Mouse (Mus musculus) heart, embryonic 13.5 days (tissue): ENCODE measurements around the gene Sh3pxd2a. TPM values are rescaled to one million over a fixed set of nuclear protein-coding genes. Genes with fewer than 3 reads are reported as not detected.

ENCODE experiments used
- ATAC-seq: fragments of 200-750 bp; cut with Nextera tagmentation; 2 replicates; pipeline ENCODE4 v1.8.0; 2017; ENCODE audit warnings: moderate TSS enrichment; ENCODE audit not compliant: insufficient number of reproducible peaks, low FRiP score, low TSS enrichment; ENCODE audit errors: extremely low read depth
- H3K27ac ChIP-seq: fragments of 300-500 bp; sonication (generic); replicated peaks from 2 replicates; pipeline ENCODE4 v1.5.1; 2015; ENCODE audit warnings: moderate library complexity, mild to moderate bottlenecking, inconsistent platforms
- H3K27me3 ChIP-seq: fragments of 300-500 bp; sonication (generic); replicated peaks from 2 replicates; pipeline ENCODE4 v1.6.1; 2015; ENCODE audit warnings: mild to moderate bottlenecking, inconsistent platforms
- H3K36me3 ChIP-seq: fragments of 300-500 bp; sonication (generic); 2 replicates; pipeline ENCODE4 v1.6.1; 2015; ENCODE audit warnings: mild to moderate bottlenecking, inconsistent platforms
- H3K4me1 ChIP-seq: fragments of 300-500 bp; sonication (generic); 2 replicates; pipeline ENCODE4 v1.6.1; 2015; ENCODE audit warnings: inconsistent platforms
- H3K4me2 ChIP-seq: fragments of 300-500 bp; sonication (generic); 2 replicates; pipeline ENCODE4 v1.6.1; 2015; ENCODE audit warnings: inconsistent platforms, mild to moderate bottlenecking, moderate library complexity
- H3K4me3 ChIP-seq: fragments of 300-500 bp; sonication (generic); 2 replicates; pipeline ENCODE4 v1.5.1; 2015; ENCODE audit warnings: moderate library complexity, mild to moderate bottlenecking, inconsistent platforms
- H3K9ac ChIP-seq: fragments of 300-500 bp; sonication (generic); 2 replicates; pipeline ENCODE4 v1.6.1; 2015; ENCODE audit warnings: inconsistent platforms, mild to moderate bottlenecking, moderate library complexity
- H3K9me3 ChIP-seq: fragments of 300-500 bp; sonication (generic); 2 replicates; pipeline ENCODE4 v1.6.1; 2016; ENCODE audit warnings: inconsistent platforms
- WGBS: fragments of 180-500 bp; shearing (Covaris S2); methylation state at CpG from one replicate; pipeline ENCODE4 v1.1.7; 2015; ENCODE audit warnings: mixed read lengths; 5-methylcytosine and 5-hydroxymethylcytosine counted together
- polyA plus RNA-seq: library from polyadenylated mRNA; unstranded; fragments of >200 nt; fragmentation: Nextera tagmentation; extraction: Ambion mirVana; gene quantifications from 2 replicates; pipeline ENCODE4 v1.2.1, GENCODE M21; 2015

The Sh3pxd2a gene
- polyA plus RNA-seq, 1 experiment from 2014 or later: 5.7 TPM

DNA sequence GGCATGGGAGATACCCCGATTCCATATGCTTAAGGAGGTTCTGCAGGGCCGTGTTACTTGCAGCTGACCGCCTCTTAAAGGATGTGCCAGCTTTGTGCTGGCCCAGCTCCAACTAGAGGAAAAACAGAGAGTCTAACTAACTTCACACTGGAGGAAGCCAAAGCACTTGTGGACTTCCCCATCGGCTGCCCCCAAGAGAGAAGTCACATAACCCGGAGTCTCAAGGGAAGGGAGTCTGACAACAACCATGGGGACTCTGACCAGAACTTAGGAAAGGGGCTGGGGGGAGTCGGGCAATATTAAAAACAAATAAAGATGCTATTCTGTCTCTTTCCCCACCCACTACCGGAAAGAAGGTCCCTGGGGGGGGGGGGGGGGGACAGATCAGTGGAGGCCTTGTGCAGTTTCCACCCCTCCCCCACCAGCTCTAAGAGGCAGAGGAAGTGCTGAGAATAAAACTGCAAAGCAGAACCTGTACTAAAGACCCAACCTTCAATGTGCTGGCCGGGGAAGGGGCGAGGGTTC, 17.3 kb downstream of the Sh3pxd2a start:
- H3K9ac ChIP-seq: peak overlapping the region; percentile 59; the same call in 1 of the 2 replicates

GRCm38 (mm10) chr19:47446130-47446529, 18.1 kb downstream of the Sh3pxd2a start:
- Histone ChIP-seq H3K4me3 (no peak overlapping the region), H3K36me3 (no peaks in the 10 kb centered on the region), H3K4me1 (peaks cover 100% of the 10 kb centered on the region), H3K9me3 (no peaks in the 10 kb centered on the region), H3K27ac (peak overlapping the region; percentile 91), H3K27me3 (no peaks in the 10 kb centered on the region), H3K9ac (peak overlapping the region; percentile 59; the same call in 1 of the 2 replicates), H3K4me2 (no peak overlapping the region)
- WGBS: 70% methylated on average over 9 of the region's 9 CpGs
- ATAC-seq: no peak

More for the DNA sequence above, 17.3 kb downstream of the Sh3pxd2a start:
- 40% methylated on average over 9 of the region's 9 CpGs for WGBS
- Histone ChIP-seq H3K9me3 (no peaks in the 10 kb centered on the region), H3K27me3 (no peaks in the 10 kb centered on the region), H3K36me3 (no peaks in the 10 kb centered on the region), H3K27ac (peak overlapping the region; percentile 91), H3K4me1 (peaks cover 100% of the 10 kb centered on the region), H3K4me3 (no peak overlapping the region), H3K4me2 (peak overlapping the region; percentile 19; the same call in 1 of the 2 replicates)
- no peak for ATAC-seq

GRCm38 (mm10) chr19:47445726-47446125, 18.5 kb downstream of the Sh3pxd2a start:
- Histone ChIP-seq H3K4me3 (no peak overlapping the region), H3K9me3 (no peaks in the 10 kb centered on the region), H3K27ac (peak overlapping the region; percentile 91), H3K4me2 (no peak overlapping the region), H3K4me1 (peaks cover 100% of the 10 kb centered on the region), H3K9ac (no peak overlapping the region), H3K36me3 (no peaks in the 10 kb centered on the region), H3K27me3 (no peaks in the 10 kb centered on the region)
- no peak for ATAC-seq
- 68% methylated on average over 6 of the region's 6 CpGs for WGBS

DNA sequence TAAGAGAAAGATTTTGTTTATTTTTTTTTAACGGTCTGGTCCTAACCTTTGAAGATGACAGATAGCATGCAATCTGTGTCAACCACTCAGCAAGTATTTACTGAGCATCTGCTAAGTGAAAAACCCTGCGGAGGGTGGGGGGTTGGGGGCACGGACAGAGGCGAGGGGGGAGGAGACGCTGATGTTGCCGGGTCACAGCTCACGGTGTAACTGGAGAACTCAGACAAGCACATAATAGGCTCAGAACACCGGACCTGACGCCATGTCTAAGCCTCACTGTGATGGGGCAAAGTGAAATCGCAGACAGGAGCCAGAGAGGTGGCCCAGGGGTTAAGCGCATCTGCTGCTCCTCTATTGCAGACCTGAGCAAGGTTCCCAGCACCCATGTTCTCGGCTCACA, 19.7 kb downstream of the Sh3pxd2a start:
- H3K4me1 ChIP-seq: peaks cover 100% of the 10 kb centered on the region
- H3K27me3 ChIP-seq: no peaks in the 10 kb centered on the region
- H3K4me2 ChIP-seq: no peak overlapping the region
- ATAC-seq: no peak
- no peak overlapping the region for H3K27ac ChIP-seq
- H3K9me3 ChIP-seq: no peaks in the 10 kb centered on the region
- 28% methylated on average over 12 of the region's 12 CpGs for WGBS
- no peaks in the 10 kb centered on the region; the same call in 1 of the 2 replicates for H3K36me3 ChIP-seq
- no peak overlapping the region for H3K4me3 ChIP-seq
- H3K9ac ChIP-seq: no peak overlapping the region

DNA sequence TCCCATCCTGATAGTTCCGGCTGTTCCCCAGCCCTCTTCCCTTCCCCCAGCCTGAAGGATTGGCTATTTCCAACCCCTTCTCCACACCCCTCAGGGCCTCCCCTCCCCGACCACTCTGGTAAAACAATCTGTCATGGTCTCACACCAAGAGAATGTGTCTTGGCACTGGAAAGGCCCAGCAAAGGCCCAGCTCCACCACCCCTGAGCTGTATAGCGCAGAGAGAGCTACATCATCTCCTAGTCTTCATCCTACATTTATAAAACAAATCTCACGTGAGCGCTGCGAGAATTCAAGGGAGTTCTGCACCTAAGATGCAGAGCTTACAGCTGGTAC, 21.9 kb downstream of the Sh3pxd2a start:
- ATAC-seq: no peak

DNA sequence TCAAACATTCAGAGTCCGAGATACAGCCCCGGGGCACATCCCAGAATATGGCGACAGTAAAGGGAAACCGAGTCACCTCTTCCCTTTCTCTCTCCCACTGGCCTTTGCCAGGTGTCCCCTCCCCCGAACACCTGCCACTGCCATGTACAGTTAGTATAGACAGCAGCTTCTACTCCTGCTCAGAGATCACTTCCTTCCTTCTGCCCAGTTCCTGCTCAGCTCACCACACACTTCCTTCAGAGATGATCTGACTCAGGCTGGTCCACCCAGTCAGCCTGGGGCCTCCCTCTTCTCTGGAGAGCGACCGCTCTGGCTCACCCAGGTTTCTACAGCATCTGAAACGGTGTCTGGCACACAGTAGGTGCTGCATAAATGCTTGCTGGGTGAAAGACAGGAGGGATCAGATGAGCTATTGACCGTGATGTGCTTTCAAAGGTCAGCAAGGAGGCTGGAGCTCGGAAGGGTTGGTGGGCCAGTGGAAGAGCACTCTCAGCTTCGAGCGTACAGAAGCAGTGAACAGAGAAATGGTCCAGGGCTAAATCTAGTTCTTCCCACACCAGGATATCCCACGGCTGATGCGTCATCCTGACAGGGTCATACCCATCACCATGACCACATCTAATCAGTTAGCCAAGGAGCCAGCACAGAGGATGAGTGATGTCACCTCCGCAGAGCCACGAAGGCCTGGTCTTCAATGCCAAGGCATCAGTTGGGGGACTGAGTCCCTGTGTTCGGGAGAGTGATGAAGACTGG, 22.5 kb downstream of the Sh3pxd2a start:
- no peaks in the 10 kb centered on the region for H3K9me3 ChIP-seq
- peaks cover 99% of the 10 kb centered on the region for H3K4me1 ChIP-seq
- H3K9ac ChIP-seq: no peak overlapping the region
- ATAC-seq: no peak
- H3K4me2 ChIP-seq: no peak overlapping the region
- no peaks in the 10 kb centered on the region for H3K27me3 ChIP-seq
- WGBS: 76% methylated on average over 17 of the region's 17 CpGs
- no peak overlapping the region for H3K27ac ChIP-seq
- H3K4me3 ChIP-seq: no peak overlapping the region
- no peaks in the 10 kb centered on the region; the same call in 1 of the 2 replicates for H3K36me3 ChIP-seq

More for the DNA sequence above, 21.9 kb downstream of the Sh3pxd2a start:
- Histone ChIP-seq H3K27me3 (no peaks in the 10 kb centered on the region), H3K27ac (no peak overlapping the region), H3K4me2 (no peak overlapping the region), H3K9ac (no peak overlapping the region), H3K9me3 (no peaks in the 10 kb centered on the region), H3K4me1 (peaks cover 100% of the 10 kb centered on the region), H3K36me3 (no peaks in the 10 kb centered on the region; the same call in 1 of the 2 replicates), H3K4me3 (no peak overlapping the region)
- 68% methylated on average over 6 of the region's 6 CpGs for WGBS

DNA sequence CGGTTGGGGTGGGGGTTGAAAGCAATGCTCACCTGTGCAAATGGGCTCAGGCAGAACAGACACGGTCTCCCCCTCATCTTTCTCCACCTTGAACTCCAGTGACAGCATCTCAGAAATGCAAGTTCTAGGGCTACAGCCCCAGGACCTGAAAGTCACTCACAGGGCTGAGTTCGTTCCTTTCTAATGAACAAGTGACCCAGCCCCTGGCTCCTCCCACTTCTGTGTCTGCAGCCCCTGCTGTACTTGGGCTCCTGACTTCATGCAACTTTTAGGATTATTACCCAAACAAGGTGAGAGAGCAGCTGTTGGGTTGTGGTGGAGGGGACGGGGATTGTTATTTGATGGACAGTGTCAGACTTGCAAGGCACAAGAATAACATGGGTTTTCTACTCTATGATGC, 23.2 kb downstream of the Sh3pxd2a start:
- ATAC-seq: no peak

GRCm38 (mm10) chr19:47440435-47440803, 23.8 kb downstream of the Sh3pxd2a start:
- no peaks in the 10 kb centered on the region for H3K9me3 ChIP-seq
- peaks cover 4% of the 10 kb centered on the region for H3K36me3 ChIP-seq
- H3K27ac ChIP-seq: no peak overlapping the region
- H3K4me2 ChIP-seq: no peak overlapping the region
- 91% methylated on average over 7 of the region's 7 CpGs for WGBS
- H3K4me3 ChIP-seq: no peak overlapping the region
- H3K27me3 ChIP-seq: no peaks in the 10 kb centered on the region
- no peak overlapping the region for H3K9ac ChIP-seq
- peaks cover 94% of the 10 kb centered on the region for H3K4me1 ChIP-seq
- ATAC-seq: no peak

More for the DNA sequence above, 23.2 kb downstream of the Sh3pxd2a start:
- Histone ChIP-seq H3K27me3 (no peaks in the 10 kb centered on the region), H3K9me3 (no peaks in the 10 kb centered on the region), H3K27ac (no peak overlapping the region), H3K4me3 (no peak overlapping the region), H3K4me2 (no peak overlapping the region), H3K4me1 (peaks cover 96% of the 10 kb centered on the region), H3K36me3 (no peaks in the 10 kb centered on the region; the same call in 1 of the 2 replicates), H3K9ac (no peak overlapping the region)
- 78% methylated on average over 4 of the region's 4 CpGs for WGBS

GRCm38 (mm10) chr19:47439726-47440434, 24.3 kb downstream of the Sh3pxd2a start:
- Histone ChIP-seq H3K27ac (no peak overlapping the region), H3K27me3 (no peaks in the 10 kb centered on the region), H3K9ac (no peak overlapping the region), H3K4me3 (no peak overlapping the region), H3K4me1 (peaks cover 89% of the 10 kb centered on the region), H3K36me3 (peaks cover 9% of the 10 kb centered on the region), H3K9me3 (no peaks in the 10 kb centered on the region), H3K4me2 (no peak overlapping the region)
- ATAC-seq: no peak
- 81% methylated on average over 9 of the region's 9 CpGs for WGBS

GRCm38 (mm10) chr19:47438445-47438844, 25.8 kb downstream of the Sh3pxd2a start:
- Histone ChIP-seq H3K9ac (peak overlapping the region; percentile 48; the same call in 1 of the 2 replicates), H3K9me3 (no peaks in the 10 kb centered on the region), H3K4me2 (peak overlapping the region; percentile 33), H3K36me3 (peaks cover 14% of the 10 kb centered on the region), H3K4me1 (peaks cover 82% of the 10 kb centered on the region), H3K27me3 (no peaks in the 10 kb centered on the region), H3K27ac (peak overlapping the region; percentile 86), H3K4me3 (no peak overlapping the region)
- peak; percentile 64; the same call in 1 of the 2 replicates for ATAC-seq
- WGBS: 21% methylated on average over 5 of the region's 5 CpGs

DNA sequence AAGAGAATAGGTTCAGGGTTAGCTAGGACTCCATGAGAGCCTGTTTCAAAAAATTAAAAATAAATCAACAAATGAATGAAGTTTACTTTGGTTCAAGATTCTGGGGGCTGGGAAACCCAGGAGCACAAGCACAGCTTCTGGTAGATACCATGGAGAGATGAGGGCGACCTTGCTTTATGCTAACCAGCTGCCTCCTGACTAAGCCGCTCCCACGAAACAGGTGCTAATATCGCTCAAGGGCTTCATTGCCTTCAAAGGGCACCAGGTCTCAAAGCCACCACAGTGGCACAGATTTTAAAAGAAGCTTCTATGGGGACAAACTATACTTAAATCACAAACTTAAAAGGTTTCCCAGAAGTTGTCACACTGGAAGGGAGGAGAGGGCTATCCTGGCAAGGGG, 27.2 kb downstream of the Sh3pxd2a start:
- Histone ChIP-seq H3K4me3 (no peak overlapping the region), H3K9ac (no peak overlapping the region), H3K9me3 (no peaks in the 10 kb centered on the region), H3K36me3 (peaks cover 14% of the 10 kb centered on the region), H3K27ac (no peak overlapping the region; the same call in 1 of the 2 replicates), H3K4me2 (no peak overlapping the region), H3K27me3 (no peaks in the 10 kb centered on the region), H3K4me1 (peaks cover 81% of the 10 kb centered on the region)
- ATAC-seq: no peak
- WGBS: 89% methylated on average over 4 of the region's 4 CpGs
